In genomic region chr7:123124299-123124716, GRCm38 (mm10) we compare ENCODE assay signal across 8 mouse cellular contexts. TPM values are rescaled to one million over a fixed set of nuclear protein-coding genes. Genes with fewer than 3 reads are reported as not detected.
DNase-seq lines count a peak whose midpoint lies in the region; ATAC-seq and TF ChIP-seq lines count a peak whose summit lies in the region.

No protein-coding gene starts in this region.

- peak overlapping the region; percentile 84 for H3K4me3 ChIP-seq in heart, embryonic 12.5 days
- H3K4me3 ChIP-seq in ES-Bruce4 (ENCODE audit: low read depth, low read length) = peak overlapping the region; percentile 96
- H3K4me3 ChIP-seq in embryonic facial prominence, embryonic 13.5 days = peak overlapping the region; percentile 88
- peak overlapping the region; percentile 96 for H3K4me3 ChIP-seq in intestine, embryonic 16.5 days (ENCODE audit: low read length)
- H3K4me3 ChIP-seq in neural tube, embryonic 12.5 days = peak overlapping the region; percentile 95

- peak overlapping the region; percentile 98 for H3K27ac ChIP-seq in heart, embryonic 12.5 days (ENCODE audit: poor library complexity, severe bottlenecking)
- H3K27ac ChIP-seq in ES-Bruce4 (ENCODE audit: insufficient read depth, low read length) = peak overlapping the region; percentile 31; the same call in 1 of the 2 replicates
- H3K27ac ChIP-seq in embryonic facial prominence, embryonic 13.5 days = peak overlapping the region; percentile 98
- peak overlapping the region; percentile 97 for H3K27ac ChIP-seq in intestine, embryonic 16.5 days (ENCODE audit: low read length)
- H3K27ac ChIP-seq in neural tube, embryonic 12.5 days = peak overlapping the region; percentile 91

- H3K27me3 ChIP-seq in heart, embryonic 12.5 days (replicated peaks) = no peaks in the 10 kb centered on the region
- no peaks in the 10 kb centered on the region for H3K27me3 ChIP-seq in ES-Bruce4 (ENCODE audit: control insufficient read depth, insufficient read depth, low read length, poor library complexity, severe bottlenecking)
- H3K27me3 ChIP-seq in embryonic facial prominence, embryonic 13.5 days = no peaks in the 10 kb centered on the region
- no peaks in the 10 kb centered on the region for H3K27me3 ChIP-seq in intestine, embryonic 16.5 days (replicated peaks; ENCODE audit: control insufficient read depth, insufficient read depth, low read length)
- no peaks in the 10 kb centered on the region for H3K27me3 ChIP-seq in neural tube, embryonic 12.5 days (replicated peaks)

- peak overlapping the region; percentile 98 for H3K9ac ChIP-seq in heart, embryonic 12.5 days
- peak overlapping the region; percentile 100 for H3K9ac ChIP-seq in ES-Bruce4 (ENCODE audit: low read depth, poor library complexity, severe bottlenecking)
- peak overlapping the region; percentile 96 for H3K9ac ChIP-seq in embryonic facial prominence, embryonic 13.5 days
- peak overlapping the region; percentile 98 for H3K9ac ChIP-seq in intestine, embryonic 16.5 days (ENCODE audit: low read depth, low read length)
- peak overlapping the region; percentile 97 for H3K9ac ChIP-seq in neural tube, embryonic 12.5 days

- H3K4me1 ChIP-seq in heart, embryonic 12.5 days (replicated peaks) = peaks cover 32% of the 10 kb centered on the region
- no peaks in the 10 kb centered on the region for H3K4me1 ChIP-seq in ES-Bruce4 (ENCODE audit: control insufficient read depth, insufficient read depth, low read length)
- H3K4me1 ChIP-seq in embryonic facial prominence, embryonic 13.5 days = peaks cover 23% of the 10 kb centered on the region
- peaks cover 11% of the 10 kb centered on the region for H3K4me1 ChIP-seq in intestine, embryonic 16.5 days (ENCODE audit: control insufficient read depth, insufficient read depth, low read length)
- H3K4me1 ChIP-seq in neural tube, embryonic 12.5 days = peaks cover 16% of the 10 kb centered on the region; the same call in 1 of the 2 replicates

- peak; percentile 79 for ATAC-seq in heart, embryonic 12.5 days (ENCODE audit: insufficient number of reproducible peaks, low FRiP score)
- ATAC-seq in embryonic facial prominence, embryonic 13.5 days (ENCODE audit: insufficient number of reproducible peaks, insufficient read depth, low FRiP score, low TSS enrichment, low read depth) = no peak
- ATAC-seq in intestine, embryonic 16.5 days = peak; percentile 72
- peak; percentile 81 for ATAC-seq in neural tube, embryonic 12.5 days (ENCODE audit: low FRiP score, low read depth)

- intact Hi-C loops in heart, postnatal 36 days (cut with DNase I) = no loop called here
- intact Hi-C loops in left cerebral cortex, postnatal 36 days (cut with DNase I) = loop anchor here (1.0 to 10.0 kb wide), 3 partner anchors 40 to 90 kb away; no protein-coding TSS in a partner anchor

- no peak for TF ChIP-seq POLR2A in ES-Bruce4 (IDR thresholded peaks at IDR 0.05; ENCODE audit: insufficient read depth, low read length)

- no peak for TF ChIP-seq EP300 in ES-Bruce4 (IDR thresholded peaks at IDR 0.05; ENCODE audit: insufficient read depth, low read depth, low read length)

- peaks cover 11% of the 10 kb centered on the region for H3K36me3 ChIP-seq in heart, embryonic 12.5 days
- peaks cover 16% of the 10 kb centered on the region for H3K36me3 ChIP-seq in ES-Bruce4 (ENCODE audit: control insufficient read depth, insufficient read depth, low read length, poor library complexity, severe bottlenecking)
- H3K36me3 ChIP-seq in embryonic facial prominence, embryonic 13.5 days = peaks cover 8% of the 10 kb centered on the region; the same call in 1 of the 2 replicates
- H3K36me3 ChIP-seq in intestine, embryonic 16.5 days (ENCODE audit: control insufficient read depth, insufficient read depth, low read length) = no peaks in the 10 kb centered on the region
- H3K36me3 ChIP-seq in neural tube, embryonic 12.5 days = peaks cover 3% of the 10 kb centered on the region; the same call in 1 of the 2 replicates

- H3K9me3 ChIP-seq in heart, embryonic 12.5 days (replicated peaks) = no peaks in the 10 kb centered on the region
- no peaks in the 10 kb centered on the region for H3K9me3 ChIP-seq in ES-Bruce4 (replicated peaks; ENCODE audit: control insufficient read depth, insufficient read depth, low read length, poor library complexity, severe bottlenecking)
- no peaks in the 10 kb centered on the region for H3K9me3 ChIP-seq in embryonic facial prominence, embryonic 13.5 days
- H3K9me3 ChIP-seq in intestine, embryonic 16.5 days (ENCODE audit: control insufficient read depth, low read length) = no peaks in the 10 kb centered on the region
- no peaks in the 10 kb centered on the region for H3K9me3 ChIP-seq in neural tube, embryonic 12.5 days

- no peak for TF ChIP-seq CTCF in ES-Bruce4 (IDR thresholded peaks at IDR 0.05; ENCODE audit: low read depth, low read length)

- 0% methylated on average over 45 of the region's 45 CpGs for WGBS in heart, embryonic 12.5 days
- under 1% methylated on average over 43 of the region's 45 CpGs for WGBS in embryonic facial prominence, embryonic 13.5 days
- under 1% methylated on average over 43 of the region's 45 CpGs for WGBS in intestine, embryonic 16.5 days
- WGBS in neural tube, embryonic 12.5 days = under 1% methylated on average over 41 of the region's 45 CpGs

- H3K4me2 ChIP-seq in heart, embryonic 12.5 days = peak overlapping the region; percentile 75
- H3K4me2 ChIP-seq in embryonic facial prominence, embryonic 13.5 days = peak overlapping the region; percentile 69
- peak overlapping the region; percentile 73 for H3K4me2 ChIP-seq in intestine, embryonic 16.5 days (ENCODE audit: low read depth, low read length)
- H3K4me2 ChIP-seq in neural tube, embryonic 12.5 days (replicated peaks) = peak overlapping the region; percentile 62

- no peak for DNase-seq in heart, postnatal 36 days
- DNase-seq in left cerebral cortex, postnatal 36 days (ENCODE audit: low spot score in 2 of 2) = no peak
- no peak for DNase-seq in urinary bladder, postnatal 25 days (ENCODE audit: low spot score)

RNA-seq across cellular contexts. Expression of gene Tnrc6a, which starts 0.6 kb away (rescaled TPM):
- 48.8 and 48.9 TPM in 2 replicates for polyA plus RNA-seq in heart, embryonic 12.5 days (2016; fragmentation: Nextera tagmentation; extraction: Ambion mirVana)
- 10 to 100 TPM; 32.6 to 36.9 TPM for total RNA-seq in heart, postnatal 36 days (2021)
- 111 and 119 TPM in 2 replicates for polyA plus RNA-seq in ES-Bruce4 (2011; ENCODE audit: insufficient read depth, insufficient read length, low read depth, missing spikeins)
- polyA plus RNA-seq in embryonic facial prominence, embryonic 13.5 days (2015; fragmentation: Nextera tagmentation; extraction: Ambion mirVana) = 58.6 and 68.3 TPM in 2 replicates
- polyA plus RNA-seq in intestine, embryonic 16.5 days (2015; fragmentation: Nextera tagmentation; extraction: Ambion mirVana) = 33.9 and 39.0 TPM in 2 replicates
- polyA plus RNA-seq in neural tube, embryonic 12.5 days (2016; fragmentation: Nextera tagmentation; extraction: Ambion mirVana) = 75.3 and 79.0 TPM in 2 replicates
- 10 to 100 TPM; 43.5 to 59.0 TPM for total RNA-seq in left cerebral cortex, postnatal 36 days (2021)

Comparison
In these comparisons a context has a peak if more than half of its experiments do, and no peak if none do; other contexts are left out.
1. H3K27ac ChIP-seq: peak in every context shown above with its lines; median percentile 98 in heart, embryonic 12.5 days; 98 in embryonic facial prominence, embryonic 13.5 days; 97 in intestine, embryonic 16.5 days; 91 in neural tube, embryonic 12.5 days; 31 in ES-Bruce4.